Mouse (Mus musculus) gastrocnemius, postnatal 36 days (tissue): ENCODE measurements at regions not wholly inside any gene's neighbourhood (a gene's known extent, or its start where the extent isn't known, plus 50 kb on each side); places are given as distances from the start of the nearest gene placed in this dataset.

Source experiments
- DNase-seq, 2 experiments: peaks; one replicate each; pipeline ENCODE4 v3.0.0; 2022
- intact Hi-C: fragments of 180-260 bp; cut with DNase I; formaldehyde crosslinking; loops from one replicate; pipeline ENCODE4 v1.15.1; 2025

GRCm38 (mm10) chr4:84202231-84202630 lies 472.8 kb downstream of the Bnc2 start:
- DNase-seq, result no peak
- intact Hi-C loops, result no loop called here

GRCm38 (mm10) chr4:84203680-84204079 lies 471.4 kb downstream of the Bnc2 start:
- intact Hi-C loops, result no loop called here
- DNase-seq, result no peak

GRCm38 (mm10) chr4:84204777-84205176 lies 470.3 kb downstream of the Bnc2 start:
- DNase-seq, result no peak
- intact Hi-C loops, result no loop called here

GRCm38 (mm10) chr4:84208175-84208574 lies 466.9 kb downstream of the Bnc2 start:
- intact Hi-C loops, result no loop called here
- DNase-seq, result no peak

DNA sequence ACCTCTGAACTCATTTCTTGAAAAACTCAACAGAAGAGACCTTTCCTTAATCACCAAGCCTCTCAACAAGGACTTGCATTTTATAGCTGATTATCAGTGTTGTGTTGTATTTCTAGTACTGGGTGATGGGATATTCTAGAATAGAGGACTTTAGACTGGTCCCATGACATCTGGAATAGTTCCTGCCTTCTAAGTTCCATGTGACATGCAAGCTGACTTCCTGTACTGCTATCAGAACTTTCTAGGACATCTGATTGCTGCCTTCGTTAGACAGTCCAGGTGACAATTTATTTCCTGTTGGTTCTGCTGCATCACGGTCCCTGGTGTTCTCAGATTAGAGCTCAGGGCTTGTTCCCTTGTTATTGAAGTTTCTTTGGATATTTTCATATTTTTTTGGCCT lies 465.5 kb downstream of the Bnc2 start:
- intact Hi-C loops, result no loop called here
- no peak for DNase-seq

DNA sequence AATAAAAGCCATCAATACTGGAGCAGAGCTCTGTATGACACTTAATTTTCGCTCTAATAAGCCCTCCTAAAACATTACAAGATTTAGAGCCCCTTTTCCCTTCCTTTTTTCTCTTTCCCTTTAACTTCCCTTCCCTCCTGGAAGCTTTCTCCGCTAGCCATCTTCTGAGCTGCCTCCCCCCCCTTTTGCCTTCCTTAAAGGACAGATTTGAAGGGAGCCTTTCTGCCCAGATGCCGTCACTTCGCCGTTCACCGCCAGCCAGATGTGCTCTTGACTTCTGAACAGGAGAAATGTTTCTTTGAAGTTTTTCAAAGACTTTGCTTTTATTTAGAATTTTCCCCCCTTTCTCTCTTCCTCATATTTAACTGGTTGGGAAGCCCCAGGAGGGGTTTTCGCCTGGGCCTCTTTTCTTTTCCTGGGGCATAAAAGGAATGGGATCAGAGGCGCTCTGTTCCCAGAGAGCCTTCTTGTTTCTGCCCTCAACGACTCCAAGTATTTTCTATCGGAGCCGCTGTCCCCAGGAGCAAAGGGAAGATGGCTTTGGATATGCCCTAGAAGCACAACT lies 463.7 kb downstream of the Bnc2 start:
- intact Hi-C loops, result no loop called here

DNA sequence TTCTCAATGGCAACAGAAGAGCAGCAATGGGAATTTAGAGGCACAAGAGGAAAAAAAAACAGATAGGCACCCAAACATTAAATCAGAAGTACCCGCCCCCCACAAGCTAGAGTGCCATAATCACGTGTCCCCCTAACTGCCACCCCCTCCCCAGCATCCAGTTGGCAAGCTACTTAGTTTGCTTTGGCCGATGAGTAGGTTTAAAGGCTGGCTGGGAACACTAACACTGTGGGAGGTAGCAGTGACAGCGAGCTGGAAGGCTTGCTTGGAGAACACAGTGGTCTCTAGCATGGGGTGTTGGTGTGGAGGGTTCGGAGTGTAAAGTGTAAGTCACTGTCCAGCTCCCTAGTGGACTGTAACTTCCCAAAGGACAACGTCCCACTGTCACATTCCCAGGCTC lies 463.1 kb downstream of the Bnc2 start:
- intact Hi-C loops, result no loop called here
- no peak for DNase-seq

More for the DNA sequence above, 463.7 kb downstream of the Bnc2 start:
- DNase-seq, result no peak

GRCm38 (mm10) chr4:84214523-84214922 lies 460.6 kb downstream of the Bnc2 start:
- no peak for DNase-seq
- intact Hi-C loops, result no loop called here

GRCm38 (mm10) chr4:84218961-84219360 lies 456.1 kb downstream of the Bnc2 start:
- DNase-seq, result no peak
- intact Hi-C loops, result no loop called here

DNA sequence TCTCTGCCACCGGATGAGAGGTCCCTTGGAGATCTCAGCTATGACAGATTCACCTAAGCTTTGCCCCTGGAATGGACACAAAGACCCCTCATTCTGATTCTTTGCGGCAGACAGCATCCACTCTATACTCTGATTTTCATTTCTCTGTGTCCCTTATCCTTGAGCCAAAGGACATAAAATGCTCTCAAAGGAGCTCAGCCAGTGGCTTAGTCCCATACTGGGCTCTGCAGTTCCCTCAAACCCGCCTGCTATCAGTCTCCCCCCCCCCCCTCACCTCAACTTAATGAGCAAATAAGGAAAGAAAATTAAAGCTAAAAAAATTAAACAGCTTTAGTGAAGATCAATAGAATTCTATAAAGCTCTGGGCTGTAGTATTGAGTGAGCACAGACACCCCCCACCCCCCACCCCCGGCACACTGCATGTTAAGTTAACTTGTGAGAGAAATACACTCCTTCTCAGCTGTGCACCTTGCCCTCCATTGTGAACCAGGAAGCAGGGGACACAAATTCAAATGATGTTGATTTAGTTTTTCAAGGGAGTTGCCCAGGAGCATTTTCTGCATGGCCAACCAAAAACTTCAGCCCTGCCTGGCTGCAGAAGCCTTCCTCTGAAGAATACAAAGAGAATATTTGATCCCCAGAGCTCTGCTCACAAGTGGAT lies 452.9 kb downstream of the Bnc2 start:
- no peak for DNase-seq
- intact Hi-C loops, result no loop called here

GRCm38 (mm10) chr4:84222805-84223335 lies 452.2 kb downstream of the Bnc2 start:
- intact Hi-C loops, result no loop called here
- DNase-seq, result no peak

- intact Hi-C loops, result no loop called here
- no peak for DNase-seq
These were observed 450.5 kb downstream of the Bnc2 start for GRCm38 (mm10) chr4:84224556-84224955.
